Mouse (Mus musculus): ENCODE data around the gene Rab44. TPM values are rescaled to one million over a fixed set of nuclear protein-coding genes. Genes with fewer than 3 reads are reported as not detected.
A peak's percentile ranks its signal among the peaks of the same experiment; 100 is the strongest.

Rab44 gene
- polyA plus RNA-seq, 1 experiment from 2014 or later: 1.7 TPM

- peaks cover 10% of the 10 kb centered on the region; the same call in 1 of the 2 replicates for H3K9me3 ChIP-seq (ENCODE audit: control insufficient read depth, low read length)
- no peak overlapping the region for H3K9ac ChIP-seq (ENCODE audit: low read depth, low read length)
- H3K27ac ChIP-seq (replicated peaks; ENCODE audit: low read depth, low read length): no peak overlapping the region
- no peaks in the 10 kb centered on the region for H3K4me1 ChIP-seq (ENCODE audit: control insufficient read depth, insufficient read depth, low read length)
- H3K27me3 ChIP-seq (replicated peaks; ENCODE audit: control insufficient read depth, insufficient read depth, low read length): no peaks in the 10 kb centered on the region
- no peak overlapping the region for H3K4me2 ChIP-seq (ENCODE audit: low read depth, low read length)
- 51% methylated on average over 7 of the region's 7 CpGs for WGBS
- H3K4me3 ChIP-seq (ENCODE audit: low read depth, low read length): no peak overlapping the region
- DNase-seq (ENCODE audit: low spot score) (no peak), ATAC-seq (ENCODE audit: low read depth) (no peak)
- H3K36me3 ChIP-seq (ENCODE audit: control insufficient read depth, insufficient read depth, low read length): no peaks in the 10 kb centered on the region
Observed at GRCm38 (mm10) chr17:29149766-29150165, 35.8 kb downstream of the Rab44 start.

- no peak for ATAC-seq (ENCODE audit: low read depth)
- Histone ChIP-seq H3K9ac (ENCODE audit: low read depth, low read length) (no peak overlapping the region), H3K9me3 (ENCODE audit: control insufficient read depth, low read length) (no peaks in the 10 kb centered on the region), H3K4me3 (ENCODE audit: low read depth, low read length) (no peak overlapping the region), H3K36me3 (ENCODE audit: control insufficient read depth, insufficient read depth, low read length) (no peaks in the 10 kb centered on the region), H3K4me2 (ENCODE audit: low read depth, low read length) (no peak overlapping the region), H3K4me1 (ENCODE audit: control insufficient read depth, insufficient read depth, low read length) (peaks cover 13% of the 10 kb centered on the region), H3K27me3 (replicated peaks; ENCODE audit: control insufficient read depth, insufficient read depth, low read length) (no peaks in the 10 kb centered on the region), H3K27ac (replicated peaks; ENCODE audit: low read depth, low read length) (no peak overlapping the region)
- WGBS: 61% methylated on average over 5 of the region's 5 CpGs
- DNase-seq (ENCODE audit: low spot score): no peak
Observed at GRCm38 (mm10) chr17:29152547-29152946, 38.6 kb downstream of the Rab44 start.

- H3K27me3 ChIP-seq (replicated peaks; ENCODE audit: control insufficient read depth, insufficient read depth, low read length): no peaks in the 10 kb centered on the region
- no peak overlapping the region for H3K4me2 ChIP-seq (ENCODE audit: low read depth, low read length)
- peaks cover 13% of the 10 kb centered on the region for H3K4me1 ChIP-seq (ENCODE audit: control insufficient read depth, insufficient read depth, low read length)
- H3K4me3 ChIP-seq (ENCODE audit: low read depth, low read length): no peak overlapping the region
- whole genome bisulfite sequencing: 82% methylated on average over 13 of the region's 13 CpGs
- no peaks in the 10 kb centered on the region for H3K36me3 ChIP-seq (ENCODE audit: control insufficient read depth, insufficient read depth, low read length)
- no peak for DNase-seq (ENCODE audit: low spot score)
- no peaks in the 10 kb centered on the region for H3K9me3 ChIP-seq (ENCODE audit: control insufficient read depth, low read length)
- no peak overlapping the region for H3K27ac ChIP-seq (replicated peaks; ENCODE audit: low read depth, low read length)
- no peak for ATAC-seq (ENCODE audit: low read depth)
- no peak overlapping the region for H3K9ac ChIP-seq (ENCODE audit: low read depth, low read length)
Observed at GRCm38 (mm10) chr17:29154247-29154646, 40.3 kb downstream of the Rab44 start.

GRCm38 (mm10) chr17:29155355-29156135, 41.6 kb downstream of the Rab44 start:
- peaks cover 13% of the 10 kb centered on the region for H3K4me1 ChIP-seq (ENCODE audit: control insufficient read depth, insufficient read depth, low read length)
- H3K27ac ChIP-seq (replicated peaks; ENCODE audit: low read depth, low read length): peak overlapping the region; percentile 65
- ATAC-seq (ENCODE audit: low read depth): peak; percentile 82

GRCm38 (mm10) chr17:29156396-29156795, 42.5 kb downstream of the Rab44 start:
- 63% methylated on average over 16 of the region's 16 CpGs for WGBS

More at GRCm38 (mm10) chr17:29155355-29156135, 41.6 kb downstream of the Rab44 start:
- DNase-seq (ENCODE audit: low spot score): peak; percentile 73
- H3K27me3 ChIP-seq (replicated peaks; ENCODE audit: control insufficient read depth, insufficient read depth, low read length): no peaks in the 10 kb centered on the region
- no peaks in the 10 kb centered on the region for H3K36me3 ChIP-seq (ENCODE audit: control insufficient read depth, insufficient read depth, low read length)
- 54% methylated on average over 12 of the region's 12 CpGs for WGBS
- no peak overlapping the region for H3K4me3 ChIP-seq (ENCODE audit: low read depth, low read length)
- H3K9me3 ChIP-seq (ENCODE audit: control insufficient read depth, low read length): no peaks in the 10 kb centered on the region
- H3K9ac ChIP-seq (ENCODE audit: low read depth, low read length): no peak overlapping the region; the same call in 1 of the 2 replicates
- no peak overlapping the region for H3K4me2 ChIP-seq (ENCODE audit: low read depth, low read length)

GRCm38 (mm10) chr17:29156866-29157265, 42.9 kb downstream of the Rab44 start:
- H3K36me3 ChIP-seq (ENCODE audit: control insufficient read depth, insufficient read depth, low read length): no peaks in the 10 kb centered on the region

More at GRCm38 (mm10) chr17:29156396-29156795, 42.5 kb downstream of the Rab44 start:
- H3K4me3 ChIP-seq (ENCODE audit: low read depth, low read length): no peak overlapping the region
- no peaks in the 10 kb centered on the region for H3K27me3 ChIP-seq (replicated peaks; ENCODE audit: control insufficient read depth, insufficient read depth, low read length)
- H3K36me3 ChIP-seq (ENCODE audit: control insufficient read depth, insufficient read depth, low read length): no peaks in the 10 kb centered on the region
- ATAC-seq (ENCODE audit: low read depth): peak; percentile 49
- peaks cover 4% of the 10 kb centered on the region; the same call in 1 of the 2 replicates for H3K9me3 ChIP-seq (ENCODE audit: control insufficient read depth, low read length)
- H3K4me2 ChIP-seq (ENCODE audit: low read depth, low read length): no peak overlapping the region
- DNase-seq (ENCODE audit: low spot score): no peak
- H3K4me1 ChIP-seq (ENCODE audit: control insufficient read depth, insufficient read depth, low read length): peaks cover 13% of the 10 kb centered on the region
- peak overlapping the region; percentile 65 for H3K27ac ChIP-seq (replicated peaks; ENCODE audit: low read depth, low read length)
- no peak overlapping the region for H3K9ac ChIP-seq (ENCODE audit: low read depth, low read length)

GRCm38 (mm10) chr17:29158899-29159298, 45.0 kb downstream of the Rab44 start:
- WGBS: 91% methylated on average over 13 of the region's 15 CpGs
- Histone ChIP-seq H3K9me3 (ENCODE audit: control insufficient read depth, low read length) (peaks cover 7% of the 10 kb centered on the region; the same call in 1 of the 2 replicates), H3K27ac (replicated peaks; ENCODE audit: low read depth, low read length) (no peak overlapping the region), H3K4me2 (ENCODE audit: low read depth, low read length) (no peak overlapping the region), H3K9ac (ENCODE audit: low read depth, low read length) (no peak overlapping the region), H3K4me3 (ENCODE audit: low read depth, low read length) (no peak overlapping the region), H3K27me3 (replicated peaks; ENCODE audit: control insufficient read depth, insufficient read depth, low read length) (no peaks in the 10 kb centered on the region), H3K36me3 (ENCODE audit: control insufficient read depth, insufficient read depth, low read length) (no peaks in the 10 kb centered on the region), H3K4me1 (ENCODE audit: control insufficient read depth, insufficient read depth, low read length) (peaks cover 13% of the 10 kb centered on the region)
- ATAC-seq (ENCODE audit: low read depth): no peak
- DNase-seq (ENCODE audit: low spot score): no peak

More at GRCm38 (mm10) chr17:29156866-29157265, 42.9 kb downstream of the Rab44 start:
- Histone ChIP-seq H3K9ac (ENCODE audit: low read depth, low read length) (no peak overlapping the region), H3K9me3 (ENCODE audit: control insufficient read depth, low read length) (peaks cover 7% of the 10 kb centered on the region; the same call in 1 of the 2 replicates), H3K27me3 (replicated peaks; ENCODE audit: control insufficient read depth, insufficient read depth, low read length) (no peaks in the 10 kb centered on the region), H3K4me2 (ENCODE audit: low read depth, low read length) (no peak overlapping the region), H3K4me1 (ENCODE audit: control insufficient read depth, insufficient read depth, low read length) (peaks cover 13% of the 10 kb centered on the region), H3K27ac (replicated peaks; ENCODE audit: low read depth, low read length) (no peak overlapping the region), H3K4me3 (ENCODE audit: low read depth, low read length) (no peak overlapping the region)
- no peak for ATAC-seq (ENCODE audit: low read depth)
- DNase-seq (ENCODE audit: low spot score): no peak
- 87% methylated on average over 8 of the region's 8 CpGs for WGBS

GRCm38 (mm10) chr17:29159320-29159719, 45.4 kb downstream of the Rab44 start:
- Histone ChIP-seq H3K4me2 (ENCODE audit: low read depth, low read length) (no peak overlapping the region), H3K36me3 (ENCODE audit: control insufficient read depth, insufficient read depth, low read length) (no peaks in the 10 kb centered on the region), H3K9ac (ENCODE audit: low read depth, low read length) (no peak overlapping the region), H3K27ac (replicated peaks; ENCODE audit: low read depth, low read length) (no peak overlapping the region), H3K4me1 (ENCODE audit: control insufficient read depth, insufficient read depth, low read length) (peaks cover 17% of the 10 kb centered on the region), H3K27me3 (replicated peaks; ENCODE audit: control insufficient read depth, insufficient read depth, low read length) (no peaks in the 10 kb centered on the region), H3K4me3 (ENCODE audit: low read depth, low read length) (no peak overlapping the region), H3K9me3 (ENCODE audit: control insufficient read depth, low read length) (peaks cover 7% of the 10 kb centered on the region; the same call in 1 of the 2 replicates)
- WGBS: 83% methylated on average over 5 of the region's 5 CpGs
- no peak for DNase-seq (ENCODE audit: low spot score)
- ATAC-seq (ENCODE audit: low read depth): no peak
